Mouse (Mus musculus): ENCODE measurements around the gene Sh2d3c.
A peak's percentile ranks its signal among the peaks of the same experiment; 100 is the strongest.

Gene Sh2d3c

DNA sequence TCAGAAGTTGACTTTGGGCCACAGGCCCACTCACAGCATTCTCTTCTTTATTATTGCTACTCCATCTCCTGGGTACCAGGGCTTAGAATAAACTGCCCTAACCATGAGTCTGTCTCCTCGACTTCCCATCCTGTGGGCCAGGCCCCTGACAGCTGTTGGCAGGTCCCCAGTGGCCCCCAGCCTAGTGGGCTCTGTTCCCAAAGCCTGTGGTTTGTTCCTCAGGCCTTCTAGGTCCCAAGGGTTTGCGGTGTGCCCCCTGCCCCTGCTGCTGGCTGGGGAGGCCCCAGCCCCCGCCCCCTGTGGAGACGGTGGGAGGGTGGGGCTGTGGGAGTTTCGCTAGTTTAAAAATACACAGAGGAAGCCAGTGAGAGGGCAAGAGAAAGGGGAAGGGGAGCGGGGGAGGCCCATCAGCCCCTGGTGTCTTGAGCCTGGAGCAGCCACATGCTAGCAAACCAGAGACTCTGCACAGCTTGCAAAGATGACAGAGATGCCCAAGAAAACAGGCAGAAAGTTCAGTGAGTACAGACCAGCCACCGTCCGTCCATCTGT is at the start of gene Sh2d3c:
Gene Sh2d3c, plus strand, starts transcription at position 375 of the 549 bp plus-strand sequence.
- DNase-seq = no peak

DNA sequence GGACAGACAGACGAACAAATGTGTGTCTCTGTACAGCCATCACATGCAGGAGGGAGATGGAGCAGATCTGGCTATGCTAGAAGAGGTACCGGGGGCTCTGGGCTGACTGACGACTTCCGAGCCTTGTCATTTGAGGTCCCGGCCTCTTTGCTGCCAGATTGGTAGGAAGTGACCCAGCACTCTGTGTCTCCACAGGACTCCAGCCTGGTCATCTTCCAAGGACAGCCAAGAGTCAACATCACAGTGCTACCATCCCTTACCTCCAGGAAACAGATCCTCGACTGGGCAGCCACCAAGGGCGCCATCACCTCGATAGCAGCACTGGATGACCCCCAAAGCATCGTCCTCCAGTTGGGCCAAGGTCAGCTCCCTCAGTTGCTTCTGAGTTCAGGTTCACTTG is 49.7 kb upstream of the Sh2d3c start:
- no peak for DNase-seq

DNA sequence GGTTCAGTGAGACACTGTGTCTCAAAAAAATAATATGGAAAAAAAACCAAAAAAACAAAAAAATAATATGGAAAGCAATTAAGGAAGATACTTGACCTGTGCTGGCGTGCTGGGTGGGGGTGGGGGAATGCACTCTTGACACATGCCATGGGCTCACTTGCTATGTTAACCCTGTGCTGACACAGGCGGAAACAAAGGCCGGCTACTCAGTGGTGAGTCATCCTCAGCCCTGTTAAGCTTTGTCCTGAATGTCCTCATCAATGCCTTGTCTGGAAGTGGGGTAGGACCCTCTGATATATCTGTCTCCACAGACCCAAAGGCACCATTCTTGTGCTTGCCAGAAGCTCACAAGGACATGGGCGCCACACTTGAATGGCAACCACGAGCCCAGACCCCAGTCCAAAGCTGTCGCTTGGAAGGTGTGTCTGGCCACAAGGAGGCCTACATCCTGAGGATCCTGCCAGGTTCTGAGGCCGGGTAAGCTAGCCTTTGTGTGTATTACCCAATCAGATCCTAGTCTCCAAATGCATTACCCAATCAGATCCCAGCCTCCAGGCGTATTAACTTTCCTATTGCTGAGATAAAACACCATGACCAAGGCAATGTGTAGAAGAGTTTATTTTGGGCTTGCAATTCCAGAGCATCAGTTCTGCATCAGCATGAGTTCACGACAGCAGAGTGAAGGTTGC is 48.8 kb upstream of the Sh2d3c start:
- DNase-seq = no peak

DNA sequence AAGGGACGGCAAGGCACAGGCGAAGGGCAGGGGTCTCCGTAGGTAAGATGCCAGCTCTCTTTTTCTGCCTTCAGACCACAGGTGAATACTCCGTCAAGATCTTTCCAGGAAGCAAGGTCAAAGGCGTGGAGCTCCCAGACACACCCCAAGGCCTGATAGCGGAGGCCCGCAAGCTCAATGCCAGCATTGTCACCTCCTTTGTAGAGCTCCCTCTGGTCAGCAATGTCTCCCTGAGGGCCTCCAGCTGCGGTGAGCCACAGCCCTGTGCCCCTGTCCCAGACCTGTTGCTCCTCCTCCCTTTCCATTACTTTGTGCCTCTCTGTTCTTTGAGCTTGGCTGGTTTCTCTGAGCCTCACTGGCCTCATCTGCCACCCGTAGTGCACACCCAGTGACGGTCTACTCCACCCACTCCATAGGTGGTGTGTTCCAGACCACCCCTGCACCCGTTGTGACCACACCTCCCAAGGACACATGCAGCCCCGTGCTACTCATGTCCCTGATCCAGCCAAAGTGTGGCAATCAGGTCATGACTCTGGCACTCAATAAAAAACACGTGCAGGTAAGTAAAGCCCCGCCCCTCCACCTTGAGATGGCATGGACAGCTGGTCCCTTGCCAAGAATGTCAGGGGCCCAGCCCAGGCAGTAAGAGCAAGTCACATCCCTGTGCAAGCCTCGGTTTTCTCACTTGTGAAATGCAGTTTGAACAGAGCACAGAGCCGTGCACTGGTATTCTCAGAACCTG is 47.5 kb upstream of the Sh2d3c start:
- peak in 1 of 2 experiments; percentile 34 for DNase-seq

DNA sequence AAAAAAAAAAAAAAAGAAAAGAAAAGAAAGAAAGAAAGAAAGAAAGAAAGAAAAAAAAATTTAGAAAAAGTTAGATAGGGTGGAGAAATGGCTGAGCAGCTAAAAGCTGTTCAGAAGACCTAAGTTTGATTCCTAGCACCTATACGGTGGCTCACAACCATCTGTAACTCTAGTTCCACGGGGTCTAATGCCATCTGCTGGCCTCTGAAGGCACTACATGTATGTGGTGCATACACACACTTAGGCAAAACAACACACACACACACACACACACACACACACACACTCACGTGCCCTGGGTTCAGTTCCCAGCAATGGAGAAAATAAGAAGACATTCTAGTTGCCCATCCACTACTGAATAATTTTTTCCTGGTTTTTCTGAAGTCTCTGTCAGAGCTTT is 44.0 kb upstream of the Sh2d3c start:
- no peak for DNase-seq

DNA sequence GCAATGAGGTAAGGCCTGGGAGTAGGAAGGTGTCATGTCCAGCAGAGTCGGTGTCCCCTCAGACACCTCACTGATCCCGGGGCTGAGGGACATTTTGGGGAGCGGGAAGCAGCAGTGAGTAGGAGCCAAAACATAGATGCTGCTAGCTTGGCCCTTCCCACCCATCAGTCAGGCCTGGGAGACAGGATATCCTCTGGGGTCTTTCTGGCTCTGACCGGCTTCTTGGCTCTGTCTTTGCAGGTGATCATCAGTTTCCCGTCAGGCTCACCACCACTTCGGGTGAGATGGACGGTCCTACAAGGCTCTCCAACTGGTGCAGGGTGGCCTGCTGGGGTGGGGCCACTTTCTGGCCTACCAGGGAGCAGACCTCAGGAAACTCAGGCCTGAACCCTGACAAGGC is 43.2 kb upstream of the Sh2d3c start:
- DNase-seq = no peak

DNA sequence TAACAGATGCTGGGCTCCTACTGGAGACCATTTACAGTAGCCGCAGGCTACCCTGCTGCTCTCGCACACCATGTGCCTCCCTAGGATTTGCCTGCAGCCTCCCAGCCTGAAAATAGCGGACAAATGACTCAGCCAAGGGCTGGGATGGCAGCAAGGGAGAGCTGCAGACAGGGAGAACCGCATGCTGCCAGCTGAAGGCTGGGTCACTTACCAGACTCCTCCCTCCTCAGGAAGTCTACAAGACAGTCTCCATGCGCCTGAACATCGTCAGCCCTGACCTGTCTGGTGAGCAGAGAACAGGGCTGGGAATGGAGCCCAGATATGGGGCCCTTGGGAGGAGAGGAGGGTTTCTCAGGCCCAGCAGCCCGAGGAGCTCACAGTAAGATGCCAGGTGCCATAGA is 40.8 kb upstream of the Sh2d3c start:
- DNase-seq = no peak

DNA sequence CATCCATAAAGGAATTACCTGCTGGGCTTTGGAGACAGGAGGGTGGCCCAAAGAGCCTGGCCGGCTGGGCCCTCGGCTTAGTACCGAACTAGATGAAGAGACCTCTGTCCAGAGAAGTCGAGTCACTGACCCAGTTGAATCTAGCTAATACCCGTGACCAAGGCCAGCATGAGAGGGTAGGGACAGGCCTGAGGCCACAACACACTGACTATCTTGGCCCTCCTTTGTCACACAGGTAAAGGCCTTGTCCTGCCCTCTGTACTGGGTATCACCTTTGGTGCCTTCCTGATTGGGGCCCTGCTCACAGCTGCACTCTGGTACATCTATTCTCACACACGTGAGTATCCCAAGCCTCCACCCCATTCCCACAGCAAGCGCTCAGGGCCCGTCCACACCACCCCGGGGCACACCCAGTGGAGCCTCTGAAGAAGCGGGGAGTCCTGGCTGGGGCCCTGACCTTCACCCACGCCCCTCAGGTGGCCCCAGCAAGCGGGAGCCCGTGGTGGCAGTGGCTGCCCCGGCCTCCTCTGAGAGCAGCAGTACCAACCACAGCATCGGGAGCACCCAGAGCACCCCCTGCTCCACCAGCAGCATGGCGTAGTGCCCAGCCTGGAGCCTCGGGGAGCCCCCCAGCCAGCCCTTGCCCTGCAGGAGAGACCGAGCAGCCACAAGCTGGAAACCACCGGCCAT is 39.7 kb upstream of the Sh2d3c start:
- no peak for DNase-seq

DNA sequence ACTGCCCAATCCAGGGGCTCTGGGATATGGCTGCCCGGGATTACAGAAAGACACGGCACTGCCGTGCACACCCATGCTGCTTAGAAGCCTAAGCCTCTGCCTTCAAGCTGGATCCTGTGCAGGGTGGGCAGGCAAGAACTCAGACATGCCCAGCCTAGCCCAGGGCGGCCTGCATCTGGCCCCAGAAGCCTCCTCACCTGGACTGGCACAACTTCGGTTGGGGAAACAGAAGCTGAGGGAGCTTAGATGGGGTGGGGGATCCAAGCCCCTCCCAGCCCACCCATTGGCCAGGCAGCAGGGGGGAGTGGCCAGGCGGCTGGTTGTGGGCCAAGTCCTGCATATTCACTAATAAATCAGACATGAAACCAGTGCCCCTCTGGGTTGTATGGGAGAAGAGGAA is 39.1 kb upstream of the Sh2d3c start:
- DNase-seq = no peak

DNA sequence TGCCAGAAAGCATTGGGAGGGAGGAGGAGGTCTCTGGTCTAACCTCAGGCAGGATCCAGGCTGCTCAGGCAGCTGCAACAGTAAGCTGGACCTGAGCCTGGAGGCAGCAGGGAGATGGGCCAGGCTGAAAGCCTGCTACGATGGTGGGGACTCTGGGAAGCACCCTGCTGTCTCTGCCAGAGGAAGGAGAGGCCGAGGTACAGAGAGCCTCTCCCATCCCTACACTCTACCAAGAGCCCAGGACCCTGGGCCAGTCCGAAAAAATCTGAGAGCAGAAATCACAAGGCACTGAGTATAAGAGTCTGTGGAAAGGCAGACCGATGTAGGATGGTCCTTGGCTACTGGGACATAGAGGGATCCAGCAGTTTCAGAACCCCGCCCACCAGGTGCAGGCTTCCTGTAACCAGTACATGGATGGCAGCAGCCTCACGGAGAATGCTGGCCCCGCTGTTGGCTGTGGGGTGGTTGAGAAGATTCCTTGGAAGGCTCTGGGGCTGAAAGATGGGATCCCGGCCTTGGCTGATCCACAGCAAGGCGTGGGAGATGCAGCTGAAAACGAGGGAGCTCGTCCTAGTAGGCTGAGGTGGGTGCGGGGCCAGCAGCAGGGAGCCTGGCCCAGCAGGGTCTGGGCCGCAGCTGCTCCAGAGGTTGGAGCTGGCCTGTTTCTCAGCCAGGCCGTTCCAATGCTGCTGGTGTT is 38.0 kb upstream of the Sh2d3c start:
- DNase-seq = no peak

DNA sequence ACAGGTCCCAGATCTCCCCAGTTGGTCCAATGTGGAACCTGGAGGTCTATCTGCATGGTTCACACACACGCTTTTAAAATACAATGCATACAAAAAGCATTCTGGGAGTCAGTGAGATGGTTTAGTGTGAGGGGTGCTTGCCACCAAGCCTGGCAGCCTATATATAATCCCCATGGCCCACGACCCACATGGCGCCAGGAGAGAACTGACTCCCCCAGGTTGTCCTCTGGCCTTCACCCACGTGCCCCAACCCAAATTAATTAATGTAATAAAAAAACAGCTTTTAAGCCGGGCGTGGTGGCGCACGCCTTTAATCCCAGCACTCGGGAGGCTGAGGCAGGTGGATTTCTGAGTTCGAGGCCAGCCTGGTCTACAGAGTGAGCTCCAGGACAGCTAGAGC is 37.2 kb upstream of the Sh2d3c start:
- DNase-seq = no peak

DNA sequence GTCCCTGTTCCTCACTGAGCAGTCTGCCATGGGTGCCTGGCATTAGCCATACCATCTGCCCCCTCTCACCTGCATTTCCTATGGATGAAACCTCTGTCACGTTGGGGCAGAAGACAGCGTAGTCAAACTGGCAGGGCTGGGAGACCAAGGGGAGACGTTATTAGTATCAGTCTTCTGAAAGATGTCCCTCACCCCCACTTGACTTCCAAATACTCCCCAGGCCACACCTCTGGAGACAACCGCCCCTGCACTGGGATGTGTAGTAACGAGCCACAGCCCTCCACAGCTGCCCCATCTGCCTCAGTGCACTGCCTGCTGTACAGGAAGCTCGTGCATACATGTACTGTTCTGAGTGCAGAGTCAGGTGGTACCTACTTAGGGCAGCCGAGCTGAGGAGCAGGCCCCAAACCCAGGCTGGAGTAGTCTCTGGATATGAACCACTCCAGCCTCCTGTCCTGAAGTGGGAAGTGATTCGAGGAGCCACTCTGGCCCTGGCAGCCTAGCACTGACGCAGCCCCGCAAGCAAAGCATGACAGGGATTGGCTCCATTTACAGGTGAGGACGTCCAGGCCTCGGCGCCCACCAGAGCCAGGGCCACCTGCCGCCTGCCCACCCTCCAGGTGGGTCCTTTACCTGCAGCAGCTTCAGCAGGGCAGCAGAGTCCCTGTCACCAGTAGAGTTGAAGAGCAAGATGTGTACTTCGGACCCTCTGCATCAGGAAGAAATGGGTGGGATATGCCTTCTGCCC is 36.0 kb upstream of the Sh2d3c start:
- no peak for DNase-seq

DNA sequence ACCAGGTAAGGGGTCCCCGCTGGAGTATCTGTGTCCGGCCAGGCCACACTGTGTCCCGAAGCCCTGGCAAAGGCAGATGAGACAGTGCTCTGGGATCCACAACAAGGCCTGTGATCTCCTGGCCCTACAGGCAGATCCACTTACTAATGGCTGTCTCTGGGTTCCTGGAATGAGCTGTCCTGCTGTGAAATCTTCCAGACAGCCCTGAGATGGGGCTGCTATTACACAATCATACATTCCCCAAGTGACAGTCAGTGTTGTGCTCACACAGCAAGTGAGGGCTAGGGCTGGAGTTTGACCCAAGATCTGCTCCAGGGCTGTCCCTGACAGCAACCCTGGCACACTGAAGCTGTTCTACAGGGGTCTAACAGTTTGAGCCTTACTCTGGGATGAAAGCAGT is 35.0 kb upstream of the Sh2d3c start:
- DNase-seq = no peak

DNA sequence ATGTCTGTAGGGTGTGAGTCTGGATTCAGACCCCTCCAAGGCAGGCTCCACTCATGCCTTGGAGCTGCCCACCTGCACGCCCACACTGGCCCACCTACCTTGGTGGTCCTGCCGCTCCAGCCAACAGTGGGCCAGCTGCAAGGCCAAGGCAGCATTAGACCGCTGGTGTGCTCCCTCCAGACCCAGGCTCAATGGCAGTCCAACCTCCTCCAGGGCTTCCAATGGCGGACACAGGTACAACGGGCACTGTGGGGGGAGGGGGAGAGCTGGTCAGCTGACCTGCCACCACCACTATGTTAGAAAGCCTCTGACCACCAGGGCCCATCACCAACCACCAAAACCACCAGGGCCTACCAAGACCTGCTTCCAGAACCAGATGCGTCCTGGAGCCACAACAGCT is 34.2 kb upstream of the Sh2d3c start:
- DNase-seq = no peak

DNA sequence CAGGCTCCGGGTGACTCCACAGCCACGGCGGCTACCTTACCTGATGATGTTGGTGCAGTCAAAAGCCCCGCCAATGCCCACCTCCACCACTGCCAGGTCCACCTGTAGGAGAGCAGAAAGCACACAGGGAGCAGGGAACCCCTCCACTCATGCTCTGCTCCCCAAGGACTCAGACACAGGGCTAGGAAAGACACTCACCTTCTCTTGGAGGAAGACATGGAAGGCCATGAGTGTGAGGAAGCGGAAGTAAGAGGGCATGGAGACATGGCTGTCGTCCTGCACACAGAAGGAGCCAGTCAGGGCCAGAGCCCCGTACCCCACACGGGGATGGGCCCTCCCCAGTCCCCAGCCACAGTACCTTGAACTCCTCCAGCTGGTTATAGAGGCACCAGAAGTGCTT is 33.3 kb upstream of the Sh2d3c start:
- no peak for DNase-seq

DNA sequence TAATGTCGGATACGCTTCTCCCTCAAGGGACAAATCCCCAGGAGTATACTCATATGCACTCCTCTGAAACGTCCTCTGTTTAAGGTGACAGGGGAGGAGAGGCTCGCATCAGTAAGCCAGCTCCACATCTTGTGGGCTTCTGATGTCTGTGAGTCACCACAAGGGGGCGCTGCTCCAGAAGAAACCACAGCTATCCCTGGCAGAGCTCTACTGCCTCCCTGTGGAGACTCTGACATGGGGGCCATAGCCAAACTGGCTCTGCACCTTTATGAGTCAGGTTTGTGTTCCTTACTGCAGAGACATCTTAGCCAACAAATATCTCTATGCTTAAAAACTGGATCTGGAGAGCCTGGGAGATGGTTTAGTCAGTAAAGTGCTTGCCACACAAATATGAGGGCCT is 31.4 kb upstream of the Sh2d3c start:
- peak; percentile 85 to 92 for DNase-seq

DNA sequence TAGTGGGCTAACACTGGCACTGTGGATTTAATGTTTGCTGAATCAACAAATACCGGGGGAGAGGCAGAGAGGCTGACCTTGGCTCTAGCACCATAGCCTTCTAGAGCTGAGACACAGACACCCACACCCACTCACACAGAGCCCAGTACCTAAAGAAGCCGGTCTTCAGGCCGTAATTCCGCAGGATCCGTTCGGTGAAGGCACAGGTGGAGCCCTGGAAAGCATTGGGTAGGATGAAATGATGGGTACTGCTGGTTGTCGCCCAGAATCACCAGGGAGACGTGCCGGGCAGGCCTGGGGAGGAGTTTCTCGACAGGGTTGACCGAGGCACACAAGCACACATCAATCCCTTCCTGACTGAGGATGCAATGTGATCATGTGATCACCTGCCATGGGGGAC is 29.8 kb upstream of the Sh2d3c start:
- no peak for DNase-seq

DNA sequence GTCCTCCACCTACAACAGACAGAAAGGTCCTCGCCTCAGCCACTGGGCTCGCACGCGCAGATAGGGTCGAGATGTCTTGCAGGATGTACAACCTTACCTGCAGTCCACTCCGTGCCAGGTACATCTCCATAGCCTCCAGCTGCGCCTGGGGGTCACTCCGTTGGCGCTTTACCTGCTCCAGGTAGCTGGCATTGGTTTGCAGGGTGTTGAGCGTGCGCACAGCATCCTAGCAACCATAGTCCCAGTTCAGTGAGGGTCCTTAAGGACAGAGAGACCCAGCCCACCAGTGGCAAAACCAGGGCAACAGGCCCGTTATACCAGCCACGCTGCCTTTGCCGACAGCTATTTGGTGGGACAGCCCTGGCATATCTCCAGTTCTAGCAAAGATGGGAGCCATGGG is 28.4 kb upstream of the Sh2d3c start:
- DNase-seq = no peak

DNA sequence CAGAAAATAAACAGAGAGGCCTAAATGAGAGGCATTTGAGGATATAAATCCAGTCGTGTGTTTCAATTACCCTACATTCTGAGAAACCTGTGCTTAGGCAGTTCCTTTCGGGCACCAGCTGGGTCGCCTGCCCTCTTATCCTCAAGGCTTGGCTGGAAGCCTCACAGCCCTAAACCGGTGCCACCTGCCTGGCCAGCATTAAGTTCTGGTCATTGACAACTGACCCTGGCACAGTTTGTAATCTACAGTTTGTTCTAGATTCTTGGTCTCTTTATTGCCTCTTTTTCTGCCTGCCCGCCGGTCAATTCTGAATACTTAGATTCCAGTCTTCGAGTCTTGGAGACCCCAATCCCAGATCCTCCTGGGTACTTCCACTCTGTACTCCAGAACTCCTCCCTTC is 27.6 kb upstream of the Sh2d3c start:
- DNase-seq = peak; percentile 61 to 64

DNA sequence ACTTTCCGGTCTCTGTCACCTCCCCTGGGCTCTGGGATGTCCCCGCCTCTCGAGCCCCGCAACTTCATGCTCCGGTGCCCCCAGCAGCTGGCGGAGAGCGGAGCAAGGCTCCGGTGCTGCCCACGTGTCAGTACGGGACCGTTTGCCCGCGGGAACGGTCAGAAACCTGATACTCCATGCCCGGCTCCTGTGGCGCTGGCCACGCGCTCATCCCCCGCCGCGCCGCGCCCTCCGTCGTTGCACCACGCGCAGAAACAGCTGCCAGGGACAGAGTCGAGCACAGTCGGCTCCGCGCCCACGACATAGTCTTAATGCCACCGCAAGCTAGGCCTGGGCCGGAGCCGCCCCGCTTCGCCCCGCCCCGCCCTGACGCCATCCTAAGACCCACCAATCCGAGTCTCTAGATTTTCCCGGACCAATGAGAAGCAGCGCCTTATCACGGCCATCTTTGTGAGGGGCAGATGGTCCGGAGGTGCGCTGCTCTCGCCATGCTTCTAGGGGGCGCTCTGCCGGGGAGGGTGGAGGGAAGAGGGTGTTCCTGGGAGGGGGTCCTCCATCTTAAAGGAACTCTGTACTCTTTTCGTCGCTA is 26.9 kb upstream of the Sh2d3c start:
- peak; percentile 93 to 94 for DNase-seq

DNA sequence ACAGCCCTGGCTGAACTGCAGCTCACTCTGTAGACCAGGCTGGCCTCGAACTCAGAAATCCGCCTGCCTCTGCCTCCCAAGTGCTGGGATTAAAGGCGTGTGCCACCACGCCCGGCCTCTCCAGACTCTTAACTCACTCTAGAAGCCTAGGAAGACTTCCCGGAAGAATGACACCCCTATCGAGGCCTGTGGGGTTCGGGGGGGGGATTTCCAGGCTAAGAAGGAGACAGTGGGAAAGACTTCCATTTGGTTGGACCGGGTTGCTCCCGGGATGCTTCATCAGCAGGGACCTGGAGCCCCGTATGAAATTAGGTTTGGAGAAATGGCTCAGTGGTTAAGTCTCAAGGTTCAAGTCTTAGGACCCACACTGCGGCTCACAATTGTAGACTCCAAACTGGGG is 26.2 kb upstream of the Sh2d3c start:
- no peak for DNase-seq

DNA sequence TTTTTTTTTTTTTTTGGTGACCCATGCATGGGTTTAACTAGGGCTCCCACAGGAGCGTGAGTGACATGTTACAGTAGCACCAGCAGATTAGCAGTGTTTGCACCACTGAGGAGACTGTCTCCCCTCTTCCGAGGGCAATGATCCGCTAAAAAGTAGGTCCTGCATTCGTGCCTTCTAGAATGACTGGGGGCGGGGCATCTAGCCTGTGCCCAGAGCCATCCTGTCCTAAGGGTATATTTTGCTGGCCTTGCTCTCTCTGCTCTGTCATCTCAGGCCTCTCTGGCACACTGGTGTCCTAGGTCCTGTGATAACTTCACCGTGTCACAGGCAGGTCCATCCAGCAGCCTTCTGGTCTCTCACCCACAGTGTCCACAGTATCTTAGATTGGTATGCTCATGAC is 21.2 kb upstream of the Sh2d3c start:
- DNase-seq = no peak

All from kidney, adult 8-10 months (tissue).